Comparison of ENCODE assay signal across 22 mouse cellular contexts in genomic region chr2:62574962-62575361, GRCm38 (mm10). TPM values are rescaled to one million over a fixed set of nuclear protein-coding genes. Genes with fewer than 3 reads are reported as not detected.
DNase-seq lines count a peak whose midpoint lies in the region; ATAC-seq lines count a peak whose summit lies in the region.
"Had no signal": no experiment of that assay in that cellular context is flagged by ENCODE, and none has a peak within 500 bp of the region (broad histone marks: within the 10 kb centered on the region; RNA-seq: fewer than 3 reads in every experiment).

No protein-coding gene starts in this region.

- no peaks in the 10 kb centered on the region for H3K4me1 ChIP-seq in heart, embryonic 10.5 days
- peaks cover 21% of the 10 kb centered on the region for H3K4me1 ChIP-seq in embryonic facial prominence, embryonic 13.5 days
- H3K4me1 ChIP-seq in limb, embryonic 13.5 days, result peaks cover 16% of the 10 kb centered on the region
- H3K4me1 ChIP-seq: hindbrain, embryonic 15.5 days; intestine, embryonic 15.5 days; midbrain, embryonic 10.5 days had no signal

- H3K27ac ChIP-seq in heart, embryonic 10.5 days, result no peak overlapping the region
- peak overlapping the region; percentile 51; the same call in 1 of the 2 replicates for H3K27ac ChIP-seq in embryonic facial prominence, embryonic 13.5 days
- H3K27ac ChIP-seq in limb, embryonic 13.5 days, result peak overlapping the region; percentile 18; the same call in 1 of the 2 replicates
- H3K27ac ChIP-seq: hindbrain, embryonic 15.5 days; intestine, embryonic 15.5 days; midbrain, embryonic 10.5 days had no signal

- H3K9ac ChIP-seq in embryonic facial prominence, embryonic 13.5 days, result no peak overlapping the region
- no peak overlapping the region for H3K9ac ChIP-seq in limb, embryonic 13.5 days
- H3K9ac ChIP-seq: hindbrain, embryonic 15.5 days; intestine, embryonic 15.5 days had no signal

- H3K4me3 ChIP-seq in heart, embryonic 10.5 days, result no peak overlapping the region
- H3K4me3 ChIP-seq in embryonic facial prominence, embryonic 13.5 days, result no peak overlapping the region
- H3K4me3 ChIP-seq in limb, embryonic 13.5 days, result no peak overlapping the region
- H3K4me3 ChIP-seq: forebrain, embryonic 10.5 days; heart, adult 2 months; hindbrain, embryonic 15.5 days; intestine, embryonic 15.5 days; midbrain, embryonic 10.5 days had no signal

- no peaks in the 10 kb centered on the region for H3K27me3 ChIP-seq in heart, embryonic 10.5 days (ENCODE audit: insufficient read depth, poor library complexity, severe bottlenecking)
- H3K27me3 ChIP-seq in embryonic facial prominence, embryonic 13.5 days, result no peaks in the 10 kb centered on the region
- no peaks in the 10 kb centered on the region for H3K27me3 ChIP-seq in limb, embryonic 13.5 days
- H3K27me3 ChIP-seq: hindbrain, embryonic 15.5 days; intestine, embryonic 15.5 days had no signal

- no peak for ATAC-seq in embryonic facial prominence, embryonic 13.5 days (ENCODE audit: insufficient number of reproducible peaks, insufficient read depth, low FRiP score, low TSS enrichment, low read depth)
- ATAC-seq in limb, embryonic 13.5 days (ENCODE audit: low FRiP score, low read depth), result no peak
- no peak for ATAC-seq in erythroid progenitor cell, adult 5-6 weeks (replicated peaks; ENCODE audit: low FRiP score, poor library complexity, severe bottlenecking)
- ATAC-seq: intestine, embryonic 15.5 days had no signal

- H3K36me3 ChIP-seq in heart, embryonic 10.5 days, result no peaks in the 10 kb centered on the region
- no peaks in the 10 kb centered on the region for H3K36me3 ChIP-seq in embryonic facial prominence, embryonic 13.5 days
- no peaks in the 10 kb centered on the region for H3K36me3 ChIP-seq in limb, embryonic 13.5 days
- H3K36me3 ChIP-seq: forebrain, embryonic 10.5 days; hindbrain, embryonic 15.5 days; intestine, embryonic 15.5 days; midbrain, embryonic 10.5 days had no signal

- peak; percentile 32 for DNase-seq in heart, adult 8-10 months (ENCODE audit: low spot score)
- no peak for DNase-seq in heart, embryonic 10.5 days (ENCODE audit: low spot score)
- DNase-seq in Muller cell, postnatal 12 days (ENCODE audit: inconsistent ontology term), result peak; percentile 45
- no peak for DNase-seq in ovary, adult 18-20 months (ENCODE audit: low spot score)
- DNase-seq in adrenal gland, postnatal 14 days, result no peak
- DNase-seq: cerebellum, adult 9-11 months; kidney, postnatal 4 days; lung, adult 18-20 months; retina, postnatal 1 day; right cerebral cortex, postnatal 4 days; thymus, postnatal 36 days had no signal

- no peak overlapping the region for H3K4me2 ChIP-seq in embryonic facial prominence, embryonic 13.5 days
- no peak overlapping the region for H3K4me2 ChIP-seq in limb, embryonic 13.5 days (replicated peaks)
- H3K4me2 ChIP-seq: hindbrain, embryonic 15.5 days; liver, embryonic 11.5 days had no signal

- no peaks in the 10 kb centered on the region for H3K9me3 ChIP-seq in heart, embryonic 10.5 days
- no peaks in the 10 kb centered on the region for H3K9me3 ChIP-seq in embryonic facial prominence, embryonic 13.5 days
- no peaks in the 10 kb centered on the region for H3K9me3 ChIP-seq in limb, embryonic 13.5 days
- H3K9me3 ChIP-seq: forebrain, embryonic 10.5 days; hindbrain, embryonic 15.5 days; intestine, embryonic 15.5 days; midbrain, embryonic 10.5 days had no signal

- WGBS in heart, embryonic 10.5 days, result 74% methylated on average over 3 of the region's 3 CpGs
- 56% methylated on average over 3 of the region's 3 CpGs for WGBS in embryonic facial prominence, embryonic 13.5 days
- 68% methylated on average over 3 of the region's 3 CpGs for WGBS in limb, embryonic 13.5 days

RNA-seq across cellular contexts. Expression of gene Fap, which starts 1.1 kb away (rescaled TPM):
- total RNA-seq in heart, adult 8-10 months (2022), result 1 to 10 TPM; 2.3 to 4.4 (median 3.0) TPM
- polyA plus RNA-seq in heart, embryonic 10.5 days (2016; fragmentation: Nextera tagmentation; extraction: Ambion mirVana), result 0.65 and 1.3 TPM in 2 replicates
- 8.4 and 11.2 TPM in 2 replicates for polyA plus RNA-seq in embryonic facial prominence, embryonic 13.5 days (2015; fragmentation: Nextera tagmentation; extraction: Ambion mirVana)
- polyA plus RNA-seq in limb, embryonic 13.5 days (2015; fragmentation: Nextera tagmentation; extraction: Ambion mirVana), result 9.7 and 11.5 TPM in 2 replicates
- total RNA-seq in erythroid progenitor cell, adult 5-6 weeks (2015; ENCODE audit: low replicate concordance), result 2.2 and 16.3 TPM in 2 replicates
- 4.8 and 11.0 TPM in 2 replicates for total RNA-seq in erythroid progenitor cell, adult 5-6 weeks (2017; ENCODE audit: low replicate concordance)
- 4.6 and 6.2 TPM in 2 replicates for total RNA-seq in adrenal gland, postnatal 14 days (2021)
- polyA plus RNA-seq: C2C12; testis, adult 2 months had no signal

Comparison
In these comparisons a context has a peak if more than half of its experiments do, and no peak if none do; other contexts are left out.
1. DNase-seq: peak in heart, adult 8-10 months (single experiment) and Muller cell, postnatal 12 days (single experiment); none in heart, embryonic 10.5 days (single experiment), ovary, adult 18-20 months (single experiment) and adrenal gland, postnatal 14 days (single experiment).